Mouse (Mus musculus): ENCODE data around the gene Fbxw10. TPM values are rescaled to one million over a fixed set of nuclear protein-coding genes. Genes with fewer than 3 reads are reported as not detected.

The Fbxw10 gene
- total and polyA plus RNA-seq, 2 experiments from 2014 or later = 0.26 TPM; not detected in 1

DNA sequence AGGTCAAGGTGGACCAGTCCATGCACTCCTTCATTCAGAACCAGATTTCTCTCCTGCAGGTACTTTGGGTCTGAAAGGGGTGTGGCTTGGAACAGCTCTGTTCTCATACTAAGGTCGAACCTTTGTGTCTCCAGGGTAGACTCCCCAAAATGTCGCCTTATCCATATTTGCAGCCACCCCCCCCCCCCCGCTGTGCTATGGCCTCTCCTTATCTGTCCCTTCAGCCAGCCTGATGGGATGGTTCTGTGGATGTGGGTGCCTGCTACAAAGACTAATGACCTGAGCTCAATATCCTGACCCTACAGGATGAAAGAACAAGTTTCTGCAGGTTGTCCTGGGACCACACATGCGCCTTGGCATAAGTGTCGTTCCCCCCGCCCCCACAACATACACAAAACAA lies 6.5 kb downstream of the Fbxw10 start:
- Histone ChIP-seq H3K4me1 (ENCODE audit: control insufficient read depth, insufficient read depth) (no peaks in the 10 kb centered on the region), H3K27ac (ENCODE audit: low read depth) (no peak overlapping the region), H3K27me3 (ENCODE audit: control insufficient read depth, insufficient read depth, low read length) (no peaks in the 10 kb centered on the region), H3K36me3 (replicated peaks; ENCODE audit: control insufficient read depth, insufficient read depth, low read length) (no peaks in the 10 kb centered on the region), H3K9ac (replicated peaks; ENCODE audit: low read depth, low read length) (no peak overlapping the region), H3K9me3 (replicated peaks; ENCODE audit: control insufficient read depth, low read length) (no peaks in the 10 kb centered on the region), H3K4me2 (ENCODE audit: low read depth, low read length) (no peak overlapping the region), H3K4me3 (ENCODE audit: low read depth, low read length) (no peak overlapping the region)
- 81% methylated on average over 6 of the region's 6 CpGs for WGBS
- ATAC-seq (ENCODE audit: insufficient read depth, low read depth) (no peak), DNase-seq (ENCODE audit: low spot score) (no peak)
- TF ChIP-seq EP300 (IDR thresholded peaks at IDR 0.05; ENCODE audit: low read depth) = no peak
- TF ChIP-seq CTCF (IDR thresholded peaks at IDR 0.05; ENCODE audit: low read depth) = no peak

DNA sequence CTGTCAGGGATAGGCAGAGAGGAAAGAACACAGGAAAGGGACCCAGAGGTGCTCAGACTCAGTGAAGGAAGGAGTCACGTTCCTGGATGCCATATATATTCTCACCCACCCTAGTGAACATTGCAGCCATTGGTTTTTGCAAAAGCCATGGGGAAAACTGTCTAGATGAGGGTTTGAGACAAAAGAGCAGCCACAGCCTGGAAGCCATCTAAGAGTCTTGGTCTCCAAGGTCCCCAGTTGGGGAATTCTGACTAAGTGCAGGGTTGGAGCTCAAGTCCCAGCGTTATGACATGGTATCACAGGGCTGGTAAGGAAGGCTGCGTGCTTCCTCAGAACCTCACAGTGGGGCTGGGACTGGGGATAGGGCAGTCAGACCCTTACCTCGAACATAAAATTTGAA lies 18.7 kb downstream of the Fbxw10 start:
- Histone ChIP-seq H3K36me3 (replicated peaks; ENCODE audit: control insufficient read depth, insufficient read depth, low read length) (no peaks in the 10 kb centered on the region), H3K4me2 (ENCODE audit: low read depth, low read length) (no peak overlapping the region), H3K9ac (replicated peaks; ENCODE audit: low read depth, low read length) (no peak overlapping the region), H3K9me3 (replicated peaks; ENCODE audit: control insufficient read depth, low read length) (no peaks in the 10 kb centered on the region), H3K4me1 (ENCODE audit: control insufficient read depth, insufficient read depth) (no peaks in the 10 kb centered on the region), H3K27ac (ENCODE audit: low read depth) (no peak overlapping the region), H3K4me3 (ENCODE audit: low read depth, low read length) (no peak overlapping the region), H3K27me3 (ENCODE audit: control insufficient read depth, insufficient read depth, low read length) (no peaks in the 10 kb centered on the region)
- whole genome bisulfite sequencing = 72% methylated on average over 4 of the region's 4 CpGs
- ATAC-seq (ENCODE audit: insufficient read depth, low read depth) = no peak
- no peak for DNase-seq (ENCODE audit: low spot score)
- TF ChIP-seq CTCF (IDR thresholded peaks at IDR 0.05; ENCODE audit: low read depth) = no peak
- TF ChIP-seq EP300 (IDR thresholded peaks at IDR 0.05; ENCODE audit: low read depth) = no peak

DNA sequence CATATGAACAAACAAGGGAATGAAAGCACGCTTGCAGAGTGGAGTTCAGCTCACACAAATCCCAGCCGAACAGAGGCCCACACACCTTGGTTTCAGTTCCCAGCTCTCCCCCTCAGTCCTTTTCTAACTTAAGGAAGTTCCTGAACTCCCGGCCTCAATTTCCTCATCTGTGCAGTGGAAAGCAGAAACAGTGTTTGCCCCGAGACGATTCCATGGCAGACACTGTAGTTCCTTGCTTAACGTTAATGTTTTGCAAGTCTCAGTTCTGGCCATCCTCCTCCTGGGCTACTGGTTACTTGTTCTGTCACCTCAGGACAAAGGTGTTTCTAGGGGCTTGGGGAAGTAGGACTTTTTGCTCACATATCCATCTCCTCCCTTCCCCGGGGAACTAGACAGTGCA lies 19.8 kb downstream of the Fbxw10 start:
- TF ChIP-seq EP300 (IDR thresholded peaks at IDR 0.05; ENCODE audit: low read depth) = no peak
- no peak for TF ChIP-seq CTCF (IDR thresholded peaks at IDR 0.05; ENCODE audit: low read depth)
- no peak for DNase-seq (ENCODE audit: low spot score)
- ATAC-seq (ENCODE audit: insufficient read depth, low read depth) = no peak
- Histone ChIP-seq H3K4me1 (ENCODE audit: control insufficient read depth, insufficient read depth) (no peaks in the 10 kb centered on the region), H3K4me2 (ENCODE audit: low read depth, low read length) (no peak overlapping the region), H3K36me3 (replicated peaks; ENCODE audit: control insufficient read depth, insufficient read depth, low read length) (no peaks in the 10 kb centered on the region), H3K27ac (ENCODE audit: low read depth) (no peak overlapping the region), H3K9me3 (replicated peaks; ENCODE audit: control insufficient read depth, low read length) (no peaks in the 10 kb centered on the region), H3K4me3 (ENCODE audit: low read depth, low read length) (no peak overlapping the region), H3K27me3 (ENCODE audit: control insufficient read depth, insufficient read depth, low read length) (no peaks in the 10 kb centered on the region), H3K9ac (replicated peaks; ENCODE audit: low read depth, low read length) (no peak overlapping the region)
- WGBS = 75% methylated on average over 7 of the region's 7 CpGs

DNA sequence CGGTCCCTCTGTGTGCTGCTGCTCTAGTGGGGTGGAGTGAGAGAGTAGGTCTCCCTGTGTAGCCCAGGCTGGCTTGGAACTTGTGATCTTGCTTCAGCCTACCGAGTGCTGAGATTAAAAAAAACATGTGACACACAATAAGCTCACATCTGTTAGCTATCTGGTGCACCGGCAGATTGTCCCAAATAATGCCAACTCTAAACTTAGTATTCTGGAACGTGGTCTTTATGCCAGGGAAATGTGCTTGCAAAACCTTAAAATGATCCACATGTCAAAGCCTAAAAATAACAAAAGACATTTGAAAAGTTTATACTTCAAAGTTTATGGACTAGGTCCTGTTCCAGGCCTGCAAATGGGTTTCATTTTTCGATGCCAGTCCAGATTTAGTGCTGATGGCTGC lies 22.3 kb downstream of the Fbxw10 start:
- TF ChIP-seq EP300 (IDR thresholded peaks at IDR 0.05; ENCODE audit: low read depth) (no peak), CTCF (IDR thresholded peaks at IDR 0.05; ENCODE audit: low read depth) (no peak)
- Histone ChIP-seq H3K36me3 (replicated peaks; ENCODE audit: control insufficient read depth, insufficient read depth, low read length) (no peaks in the 10 kb centered on the region), H3K4me2 (ENCODE audit: low read depth, low read length) (no peak overlapping the region), H3K4me1 (ENCODE audit: control insufficient read depth, insufficient read depth) (no peaks in the 10 kb centered on the region), H3K9ac (replicated peaks; ENCODE audit: low read depth, low read length) (no peak overlapping the region), H3K27me3 (ENCODE audit: control insufficient read depth, insufficient read depth, low read length) (no peaks in the 10 kb centered on the region), H3K27ac (ENCODE audit: low read depth) (no peak overlapping the region), H3K9me3 (replicated peaks; ENCODE audit: control insufficient read depth, low read length) (no peaks in the 10 kb centered on the region), H3K4me3 (ENCODE audit: low read depth, low read length) (no peak overlapping the region)
- 72% methylated on average over 5 of the region's 5 CpGs for WGBS
- DNase-seq (ENCODE audit: low spot score) (no peak), ATAC-seq (ENCODE audit: insufficient read depth, low read depth) (no peak)

DNA sequence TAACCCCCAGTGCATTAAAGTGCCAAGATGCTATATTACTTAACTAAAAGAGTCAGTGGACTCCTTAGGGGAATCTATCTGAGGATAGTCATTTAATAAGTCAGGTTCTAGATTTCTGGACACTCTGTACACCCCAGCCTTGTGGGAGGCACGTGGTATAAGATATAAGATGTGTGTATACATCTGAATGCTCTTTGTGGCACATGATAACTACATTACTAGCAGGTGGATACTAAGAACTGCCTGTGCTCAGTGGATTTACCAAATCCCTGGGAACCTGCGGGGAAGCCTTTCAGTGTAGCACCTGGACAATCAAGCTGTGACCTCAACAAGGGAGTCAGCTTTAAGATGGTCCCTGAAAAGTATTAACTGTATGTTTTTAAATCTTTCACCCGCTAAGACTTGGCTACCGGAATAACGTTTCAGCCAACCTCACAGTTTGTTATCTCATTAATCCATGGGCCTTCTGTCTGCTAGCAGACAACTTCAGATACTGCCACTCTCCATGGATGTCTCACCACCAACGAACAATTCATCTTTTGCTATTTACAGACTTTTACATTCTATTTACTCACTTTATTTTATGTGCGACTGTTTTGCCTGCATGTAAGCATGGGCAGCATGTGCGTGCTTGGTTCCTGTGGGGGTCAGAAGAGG lies 23.0 kb downstream of the Fbxw10 start:
- Histone ChIP-seq H3K27me3 (ENCODE audit: control insufficient read depth, insufficient read depth, low read length) (no peaks in the 10 kb centered on the region), H3K27ac (ENCODE audit: low read depth) (no peak overlapping the region), H3K9ac (replicated peaks; ENCODE audit: low read depth, low read length) (no peak overlapping the region), H3K9me3 (replicated peaks; ENCODE audit: control insufficient read depth, low read length) (no peaks in the 10 kb centered on the region), H3K4me2 (ENCODE audit: low read depth, low read length) (no peak overlapping the region), H3K4me1 (ENCODE audit: control insufficient read depth, insufficient read depth) (no peaks in the 10 kb centered on the region), H3K4me3 (ENCODE audit: low read depth, low read length) (no peak overlapping the region), H3K36me3 (replicated peaks; ENCODE audit: control insufficient read depth, insufficient read depth, low read length) (no peaks in the 10 kb centered on the region)
- WGBS = 75% methylated on average over 8 of the region's 8 CpGs
- TF ChIP-seq CTCF (IDR thresholded peaks at IDR 0.05; ENCODE audit: low read depth) (no peak), EP300 (IDR thresholded peaks at IDR 0.05; ENCODE audit: low read depth) (no peak)
- no peak for ATAC-seq (ENCODE audit: insufficient read depth, low read depth)
- DNase-seq (ENCODE audit: low spot score) = no peak

DNA sequence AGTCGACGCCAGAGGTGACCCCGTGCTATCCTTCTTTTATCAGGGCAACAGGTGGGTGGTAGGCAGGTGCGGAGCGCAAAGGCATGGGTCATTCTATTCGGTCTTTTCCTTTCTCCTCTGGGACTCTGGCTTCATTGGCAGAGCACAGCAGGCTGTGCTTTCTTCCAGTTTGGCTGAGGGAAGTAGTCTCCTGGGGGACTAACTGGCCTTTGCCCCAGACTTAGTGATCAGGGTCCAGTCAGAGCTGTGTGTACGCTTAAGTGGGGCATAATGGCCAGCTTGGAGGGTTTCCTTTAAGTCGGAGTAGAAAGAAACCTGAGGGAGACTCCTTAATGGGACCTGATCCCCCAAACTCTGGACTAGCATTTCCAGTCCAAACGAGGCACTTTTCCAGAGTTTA lies 26.6 kb downstream of the Fbxw10 start:
- TF ChIP-seq EP300 (IDR thresholded peaks at IDR 0.05; ENCODE audit: low read depth) (no peak), CTCF (IDR thresholded peaks at IDR 0.05; ENCODE audit: low read depth) (no peak)
- ATAC-seq (ENCODE audit: insufficient read depth, low read depth) (no peak), DNase-seq (ENCODE audit: low spot score) (no peak)
- Histone ChIP-seq H3K9me3 (replicated peaks; ENCODE audit: control insufficient read depth, low read length) (no peaks in the 10 kb centered on the region), H3K4me1 (ENCODE audit: control insufficient read depth, insufficient read depth) (no peaks in the 10 kb centered on the region), H3K36me3 (replicated peaks; ENCODE audit: control insufficient read depth, insufficient read depth, low read length) (no peaks in the 10 kb centered on the region), H3K27me3 (ENCODE audit: control insufficient read depth, insufficient read depth, low read length) (no peaks in the 10 kb centered on the region), H3K9ac (replicated peaks; ENCODE audit: low read depth, low read length) (no peak overlapping the region), H3K4me3 (ENCODE audit: low read depth, low read length) (no peak overlapping the region), H3K4me2 (ENCODE audit: low read depth, low read length) (no peak overlapping the region), H3K27ac (ENCODE audit: low read depth) (no peak overlapping the region)
- WGBS = 67% methylated on average over 9 of the region's 9 CpGs

All from heart, postnatal 0 days (tissue).